In genomic region chr12:34497702-34498101, GRCm38 (mm10) we compare ENCODE assay signal across 25 mouse cellular contexts.
DNase-seq lines count a peak whose midpoint lies in the region; ATAC-seq and TF ChIP-seq lines count a peak whose summit lies in the region.
"Had no signal": no experiment of that assay in that cellular context is flagged by ENCODE, and none has a peak within 500 bp of the region (broad histone marks: within the 10 kb centered on the region; RNA-seq: fewer than 3 reads in every experiment).

No protein-coding gene starts in this region.

- H3K36me3 ChIP-seq in spleen, adult 2 months (ENCODE audit: control insufficient read depth, insufficient read depth, low read length), result no peaks in the 10 kb centered on the region
- no peaks in the 10 kb centered on the region for H3K36me3 ChIP-seq in forebrain, embryonic 16.5 days (ENCODE audit: control insufficient read depth, insufficient read depth)
- no peaks in the 10 kb centered on the region for H3K36me3 ChIP-seq in stomach, postnatal 0 days (ENCODE audit: control insufficient read depth, insufficient read depth, low read length)
- H3K36me3 ChIP-seq: embryonic facial prominence, embryonic 12.5 days; G1E; liver, embryonic 12.5 days; midbrain, embryonic 10.5 days; neural tube, embryonic 13.5 days had no signal

- H3K4me1 ChIP-seq in spleen, adult 2 months (ENCODE audit: control insufficient read depth, insufficient read depth, insufficient read length), result peaks cover 9% of the 10 kb centered on the region
- peaks cover 11% of the 10 kb centered on the region for H3K4me1 ChIP-seq in forebrain, embryonic 16.5 days (replicated peaks; ENCODE audit: control insufficient read depth, insufficient read depth, low read length)
- H3K4me1 ChIP-seq in stomach, postnatal 0 days (replicated peaks; ENCODE audit: control insufficient read depth, insufficient read depth), result no peaks in the 10 kb centered on the region
- H3K4me1 ChIP-seq: embryonic facial prominence, embryonic 12.5 days; liver, embryonic 12.5 days; midbrain, embryonic 10.5 days; neural tube, embryonic 13.5 days had no signal

- TF ChIP-seq EP300 in stomach, postnatal 0 days (optimal IDR thresholded peaks at IDR 0.05), result no peak

- H3K27me3 ChIP-seq in spleen, adult 2 months (ENCODE audit: control insufficient read depth, insufficient read depth, low read length), result no peaks in the 10 kb centered on the region
- no peaks in the 10 kb centered on the region for H3K27me3 ChIP-seq in forebrain, embryonic 16.5 days (replicated peaks; ENCODE audit: control insufficient read depth, insufficient read depth, low read length)
- H3K27me3 ChIP-seq in stomach, postnatal 0 days (ENCODE audit: control insufficient read depth, insufficient read depth, low read length), result no peaks in the 10 kb centered on the region
- H3K27me3 ChIP-seq: embryonic facial prominence, embryonic 12.5 days; liver, embryonic 12.5 days; neural tube, embryonic 13.5 days had no signal

- 0 out of 2 replicates have a peak overlapping the region, but pooled peaks have one; percentile 22 for H3K27ac ChIP-seq in spleen, adult 2 months (ENCODE audit: insufficient read depth, low read length)
- no peak overlapping the region for H3K27ac ChIP-seq in forebrain, embryonic 16.5 days (ENCODE audit: low read length)
- H3K27ac ChIP-seq in stomach, postnatal 0 days (replicated peaks), result no peak overlapping the region
- H3K27ac ChIP-seq: embryonic facial prominence, embryonic 12.5 days; liver, embryonic 12.5 days; midbrain, embryonic 10.5 days; neural tube, embryonic 13.5 days had no signal

- ATAC-seq in forebrain, embryonic 16.5 days, result peak; percentile 81
- ATAC-seq in stomach, postnatal 0 days (ENCODE audit: low FRiP score, low TSS enrichment), result no peak
- ATAC-seq: hindbrain, embryonic 16.5 days; liver, embryonic 12.5 days had no signal

- no peak for TF ChIP-seq POLR2A in spleen, adult 2 months (IDR thresholded peaks at IDR 0.05; ENCODE audit: low read depth, low read length)

- no peak overlapping the region for H3K4me3 ChIP-seq in spleen, adult 2 months (ENCODE audit: extremely low read depth, insufficient read depth, insufficient read length)
- no peak overlapping the region for H3K4me3 ChIP-seq in forebrain, embryonic 16.5 days (replicated peaks; ENCODE audit: low read length)
- H3K4me3 ChIP-seq in stomach, postnatal 0 days (ENCODE audit: low read depth, low read length), result no peak overlapping the region
- H3K4me3 ChIP-seq: embryonic facial prominence, embryonic 12.5 days; liver, embryonic 12.5 days; midbrain, embryonic 10.5 days; neural tube, embryonic 13.5 days had no signal

- peak; percentile 56 to 74 for DNase-seq in frontal cortex, adult 2 months (ENCODE audit: extremely low spot score in 1 of 2, low spot score in 1 of 2)
- DNase-seq in frontal cortex, postnatal 14 days (ENCODE audit: low spot score in 2 of 2), result no peak
- no peak for DNase-seq in spleen, adult 2 months (ENCODE audit: low read depth in 1 of 2, low spot score in 2 of 2)
- no peak for DNase-seq in spleen, postnatal 4 days (ENCODE audit: low spot score in 2 of 2)
- DNase-seq in Muller cell, postnatal 12 days (ENCODE audit: inconsistent ontology term), result no peak
- no peak for DNase-seq in yolk sac, embryonic 10.5 days (ENCODE audit: low spot score)
- DNase-seq in stomach, postnatal 0 days (ENCODE audit: low spot score), result no peak
- DNase-seq: adrenal gland, postnatal 10 days; B cell, adult 2 months; cerebellum, adult 18-20 months; gastrocnemius, postnatal 25 days; heart, postnatal 10 days; kidney, adult 2 months; kidney, postnatal 14 days; lung, embryonic 14.5 days; lung, postnatal 4 days; right cerebral cortex, postnatal 4 days; thymus, adult 18-20 months had no signal

- 62% methylated on average over 3 of the region's 3 CpGs for WGBS in spleen, adult 2 months
- WGBS in forebrain, embryonic 16.5 days, result 33% methylated on average over 3 of the region's 3 CpGs
- WGBS in stomach, postnatal 0 days, result 87% methylated on average over 3 of the region's 3 CpGs

- no peaks in the 10 kb centered on the region for H3K9me3 ChIP-seq in forebrain, embryonic 16.5 days (ENCODE audit: control insufficient read depth, low read length)
- no peaks in the 10 kb centered on the region for H3K9me3 ChIP-seq in stomach, postnatal 0 days (ENCODE audit: control insufficient read depth, low read length)
- H3K9me3 ChIP-seq: embryonic facial prominence, embryonic 12.5 days; liver, embryonic 12.5 days; midbrain, embryonic 10.5 days; neural tube, embryonic 13.5 days had no signal

- H3K9ac ChIP-seq in forebrain, embryonic 16.5 days (replicated peaks; ENCODE audit: low read depth, low read length), result no peak overlapping the region
- H3K9ac ChIP-seq in stomach, postnatal 0 days (ENCODE audit: low read length), result no peak overlapping the region
- H3K9ac ChIP-seq: embryonic facial prominence, embryonic 12.5 days; liver, embryonic 12.5 days; lung, embryonic 14.5 days; neural tube, embryonic 13.5 days had no signal

- no peak for TF ChIP-seq CTCF in spleen, adult 2 months (IDR thresholded peaks at IDR 0.05; ENCODE audit: extremely low read depth, insufficient read depth, insufficient read length, insufficient replicate concordance)
- no peak for TF ChIP-seq CTCF in stomach, postnatal 0 days (IDR thresholded peaks at IDR 0.05; ENCODE audit: low read depth)

- H3K4me2 ChIP-seq in forebrain, embryonic 16.5 days (ENCODE audit: low read length), result no peak overlapping the region
- H3K4me2 ChIP-seq in stomach, postnatal 0 days (replicated peaks; ENCODE audit: low read depth), result no peak overlapping the region
- H3K4me2 ChIP-seq: embryonic facial prominence, embryonic 12.5 days; liver, embryonic 12.5 days; lung, embryonic 14.5 days; neural tube, embryonic 13.5 days had no signal

Comparison
In these comparisons a context has a peak if more than half of its experiments do, and no peak if none do; other contexts are left out.
1. DNase-seq: peak in frontal cortex, adult 2 months (2 of 2); none in frontal cortex, postnatal 14 days (0 of 2), spleen, adult 2 months (0 of 2), spleen, postnatal 4 days (0 of 2), Muller cell, postnatal 12 days (single experiment), yolk sac, embryonic 10.5 days (single experiment) and stomach, postnatal 0 days (single experiment).